Mouse (Mus musculus): ENCODE results near the gene Afap1.

- TF ChIP-seq POLR2A (IDR thresholded peaks at IDR 0.05; ENCODE audit: extremely low read depth, insufficient read depth, low read length) (no peak), CTCF (IDR thresholded peaks at IDR 0.05; ENCODE audit: extremely low read depth, insufficient read depth, low read length) (no peak)
Observed at GRCm38 (mm10) chr5:35898114-35898513, 5.0 kb downstream of the Afap1 start.
